Mouse (Mus musculus): Measurements from ENCODE around the gene Il3ra. TPM values are rescaled to one million over a fixed set of nuclear protein-coding genes. Genes with fewer than 3 reads are reported as not detected.
A peak's percentile ranks its signal among the peaks of the same experiment; 100 is the strongest.

Gene Il3ra
- total RNA-seq (2012; rRNA removed): 5.8 and 13.1 TPM in 2 replicates

DNA sequence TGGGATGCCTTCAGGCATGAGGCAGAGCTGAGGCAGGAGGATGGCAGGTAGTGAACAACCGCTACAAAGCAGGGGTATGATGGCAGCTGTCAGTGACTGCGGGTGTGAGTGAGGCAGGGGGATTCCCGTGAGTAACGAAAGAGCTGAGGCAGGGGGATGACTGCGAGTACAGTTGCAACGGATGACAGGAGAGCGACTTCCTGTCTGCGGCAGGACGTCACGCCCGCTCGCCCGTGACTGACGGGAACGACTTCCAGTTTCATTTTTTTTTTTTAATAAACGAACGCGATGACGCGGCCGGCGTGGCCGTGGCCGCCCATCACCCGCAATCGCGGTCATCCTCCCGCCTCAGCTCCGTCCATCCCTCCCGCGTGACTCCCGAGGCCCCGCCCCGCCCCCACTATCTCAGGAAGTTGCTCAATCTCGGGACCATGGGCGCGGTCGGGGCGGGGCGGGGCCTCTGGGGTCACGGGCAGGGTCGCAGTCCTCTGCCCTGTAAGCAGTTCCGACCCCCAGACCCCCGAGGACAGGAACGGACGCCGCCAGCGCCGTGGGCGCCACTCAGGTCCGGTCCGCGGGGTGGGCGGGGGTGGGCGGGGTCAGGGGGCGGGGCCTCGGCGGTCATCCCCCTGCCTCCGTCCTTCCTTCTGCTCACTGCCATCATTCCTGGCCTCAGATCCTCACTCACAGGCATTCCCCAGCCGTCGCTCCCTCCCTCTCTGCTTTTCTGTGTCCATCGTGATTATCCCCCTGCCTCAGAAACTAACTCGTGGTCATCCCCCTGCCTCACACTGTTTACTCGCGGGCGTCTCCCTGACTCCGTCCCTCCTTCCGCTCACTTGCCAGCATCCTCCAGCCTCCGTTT lies at the start of gene Il3ra:
Gene Il3ra, plus strand, starts transcription at position 328 of the 865 bp plus-strand sequence.
- peak within 1 kb of the TSS; percentile 64 to 76 for H3K4me3 ChIP-seq (ENCODE audit: insufficient read depth in 1 of 2, low read depth in 1 of 2, low read length in 2 of 2, poor library complexity in 1 of 2, severe bottlenecking in 1 of 2)
- H3K4me1 ChIP-seq (ENCODE audit: control insufficient read depth in 2 of 2, insufficient read depth in 2 of 2, low read length in 2 of 2, poor library complexity in 1 of 2): no peaks in the 10 kb centered on the region
- no peaks in the 10 kb centered on the region for H3K9me3 ChIP-seq (ENCODE audit: control insufficient read depth, insufficient read depth, low read depth, low read length)
- peaks cover 20% of the 10 kb centered on the region; the same call in 1 of the 2 replicates for H3K36me3 ChIP-seq (ENCODE audit: control insufficient read depth, insufficient read depth, low read length, poor library complexity, severe bottlenecking)
- peak within 1 kb of the TSS; percentile 74 for H3K27ac ChIP-seq (ENCODE audit: insufficient read depth, low read depth, low read length, poor library complexity, severe bottlenecking)
- in situ Hi-C loops (cut with MboI; ENCODE audit: low sequenced_read_pairs in 2 of 2, unreplicated experiment in 2 of 2): no loop called here
- H3K9ac ChIP-seq (ENCODE audit: insufficient read depth, low read depth, low read length, poor library complexity, severe bottlenecking): peak within 1 kb of the TSS; percentile 67
- DNase-seq (ENCODE audit: low read depth, low spot score): no peak
- TF ChIP-seq HCFC1 (IDR thresholded peaks at IDR 0.05; ENCODE audit: borderline replicate concordance, insufficient read depth, low read length): no peak
- no peak for TF ChIP-seq ZC3H11A (IDR thresholded peaks at IDR 0.05; ENCODE audit: borderline replicate concordance, low read depth, low read length)
- 0 out of 2 replicates have a peak, but pooled peaks have one; percentile 49 for TF ChIP-seq ZNF384 (IDR thresholded peaks at IDR 0.05; ENCODE audit: low read depth, low read length)
- no peak for TF ChIP-seq CHD2 (IDR thresholded peaks at IDR 0.05; ENCODE audit: low read depth, low read length)

DNA sequence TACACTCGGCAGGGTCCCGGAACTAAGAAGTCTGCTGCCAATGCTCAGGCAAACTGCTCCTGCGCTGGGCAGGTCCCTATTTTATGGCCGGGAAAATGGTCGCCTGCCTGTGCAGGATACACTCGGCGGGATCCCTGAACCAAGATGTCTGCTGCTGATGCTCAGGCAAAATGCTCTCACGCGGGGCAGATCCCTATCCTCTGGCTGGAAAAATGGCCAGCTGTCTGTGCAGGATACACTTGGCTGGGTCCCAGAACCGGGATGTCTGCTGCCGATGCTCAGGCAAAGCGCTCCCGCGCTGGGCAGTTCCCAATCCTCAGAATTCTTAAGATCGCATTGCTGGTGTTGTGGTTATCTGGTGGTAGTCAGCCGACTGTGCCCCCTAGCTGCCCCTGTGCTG lies 37.1 kb upstream of the Il3ra start:
- Histone ChIP-seq H3K4me3 (ENCODE audit: insufficient read depth in 1 of 2, low read depth in 1 of 2, low read length in 2 of 2, poor library complexity in 1 of 2, severe bottlenecking in 1 of 2) (peak overlapping the region; percentile 62 to 73), H3K4me1 (ENCODE audit: control insufficient read depth in 2 of 2, insufficient read depth in 2 of 2, low read length in 2 of 2, poor library complexity in 1 of 2) (no peaks in the 10 kb centered on the region), H3K27ac (ENCODE audit: insufficient read depth, low read depth, low read length, poor library complexity, severe bottlenecking) (0 out of 2 replicates have a peak overlapping the region, but pooled peaks have one; percentile 3), H3K36me3 (ENCODE audit: control insufficient read depth, insufficient read depth, low read length, poor library complexity, severe bottlenecking) (no peaks in the 10 kb centered on the region), H3K9ac (ENCODE audit: insufficient read depth, low read depth, low read length, poor library complexity, severe bottlenecking) (peak overlapping the region; percentile 78), H3K9me3 (ENCODE audit: control insufficient read depth, insufficient read depth, low read depth, low read length) (no peaks in the 10 kb centered on the region)
- peak; percentile 19 for DNase-seq (ENCODE audit: low read depth, low spot score)
- no peak for TF ChIP-seq MAFK (IDR thresholded peaks at IDR 0.05; ENCODE audit: insufficient read depth, low read depth, low read length)
- in situ Hi-C loops (cut with MboI; ENCODE audit: low sequenced_read_pairs in 2 of 2, unreplicated experiment in 2 of 2): no loop called here

DNA sequence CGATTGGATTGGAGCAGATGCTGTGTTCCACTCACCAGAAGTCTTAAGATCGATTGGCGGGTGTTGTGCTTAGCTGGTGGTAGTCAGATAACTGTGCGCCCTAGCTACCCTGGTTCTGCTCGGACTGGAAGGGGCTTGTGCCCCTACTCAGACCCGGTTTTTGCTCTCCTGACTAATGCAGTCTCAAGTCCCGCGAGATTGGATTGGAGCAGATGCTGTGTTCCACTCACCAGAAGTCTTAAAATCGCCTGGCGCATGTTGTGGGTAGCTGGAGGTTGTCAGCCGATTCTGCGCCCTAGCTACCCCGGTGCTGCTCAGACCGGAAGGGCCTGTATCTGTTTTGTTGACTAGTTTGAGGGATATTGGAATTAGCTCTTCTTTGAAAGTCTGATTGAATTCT lies 36.7 kb upstream of the Il3ra start:
- no peaks in the 10 kb centered on the region for H3K9me3 ChIP-seq (ENCODE audit: control insufficient read depth, insufficient read depth, low read depth, low read length)
- peak; percentile 34 for DNase-seq (ENCODE audit: low read depth, low spot score)
- in situ Hi-C loops (cut with MboI; ENCODE audit: low sequenced_read_pairs in 2 of 2, unreplicated experiment in 2 of 2): no loop called here
- H3K9ac ChIP-seq (ENCODE audit: insufficient read depth, low read depth, low read length, poor library complexity, severe bottlenecking): peak overlapping the region; percentile 78; the same call in 1 of the 2 replicates
- TF ChIP-seq CHD2 (IDR thresholded peaks at IDR 0.05; ENCODE audit: low read depth, low read length) (peak; percentile 90), ZC3H11A (IDR thresholded peaks at IDR 0.05; ENCODE audit: borderline replicate concordance, low read depth, low read length) (no peak), MAFK (IDR thresholded peaks at IDR 0.05; ENCODE audit: insufficient read depth, low read depth, low read length) (no peak), ZNF384 (IDR thresholded peaks at IDR 0.05; ENCODE audit: low read depth, low read length) (no peak), HCFC1 (IDR thresholded peaks at IDR 0.05; ENCODE audit: borderline replicate concordance, insufficient read depth, low read length) (no peak)
- H3K4me3 ChIP-seq (ENCODE audit: insufficient read depth in 1 of 2, low read depth in 1 of 2, low read length in 2 of 2, poor library complexity in 1 of 2, severe bottlenecking in 1 of 2): peak overlapping the region; percentile 62 to 73
- H3K36me3 ChIP-seq (ENCODE audit: control insufficient read depth, insufficient read depth, low read length, poor library complexity, severe bottlenecking): no peaks in the 10 kb centered on the region
- no peaks in the 10 kb centered on the region for H3K4me1 ChIP-seq (ENCODE audit: control insufficient read depth in 2 of 2, insufficient read depth in 2 of 2, low read length in 2 of 2, poor library complexity in 1 of 2)
- 0 out of 2 replicates have a peak overlapping the region, but pooled peaks have one; percentile 3 for H3K27ac ChIP-seq (ENCODE audit: insufficient read depth, low read depth, low read length, poor library complexity, severe bottlenecking)

DNA sequence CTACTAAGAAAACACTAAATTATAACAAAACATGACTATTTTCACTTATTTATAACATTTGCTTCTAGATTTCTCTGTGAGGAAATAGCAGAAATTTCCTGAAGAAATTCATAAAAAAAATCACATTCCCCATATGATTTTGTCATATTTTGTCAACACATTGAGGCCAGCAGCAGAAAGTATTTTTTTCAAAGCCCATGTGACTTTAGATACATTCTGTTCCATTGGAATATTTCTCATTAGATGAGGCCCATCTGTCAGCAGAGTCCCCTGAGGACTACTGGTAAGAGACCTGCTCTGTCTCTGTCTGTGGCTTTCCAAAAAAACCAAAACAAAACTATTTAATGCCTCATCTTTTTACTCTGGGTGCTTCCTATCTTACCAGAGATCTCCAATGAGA lies 23.5 kb upstream of the Il3ra start, which contains the start of gene Olfr31:
Gene Olfr31, plus strand, starts transcription at position 301 of the 400 bp plus-strand sequence.
- in situ Hi-C loops (cut with MboI; ENCODE audit: low sequenced_read_pairs in 2 of 2, unreplicated experiment in 2 of 2): no loop called here
- no peak for DNase-seq (ENCODE audit: low read depth, low spot score)
- Histone ChIP-seq H3K4me3 (ENCODE audit: insufficient read depth in 1 of 2, low read depth in 1 of 2, low read length in 2 of 2, poor library complexity in 1 of 2, severe bottlenecking in 1 of 2) (no peak within 1 kb of the TSS), H3K9me3 (ENCODE audit: control insufficient read depth, insufficient read depth, low read depth, low read length) (no peaks in the 10 kb centered on the region), H3K9ac (ENCODE audit: insufficient read depth, low read depth, low read length, poor library complexity, severe bottlenecking) (no peak within 1 kb of the TSS), H3K27ac (ENCODE audit: insufficient read depth, low read depth, low read length, poor library complexity, severe bottlenecking) (no peak within 1 kb of the TSS), H3K36me3 (ENCODE audit: control insufficient read depth, insufficient read depth, low read length, poor library complexity, severe bottlenecking) (no peaks in the 10 kb centered on the region), H3K4me1 (ENCODE audit: control insufficient read depth in 2 of 2, insufficient read depth in 2 of 2, low read length in 2 of 2, poor library complexity in 1 of 2) (no peaks in the 10 kb centered on the region)
- TF ChIP-seq ZNF384 (IDR thresholded peaks at IDR 0.05; ENCODE audit: low read depth, low read length) (no peak), HCFC1 (IDR thresholded peaks at IDR 0.05; ENCODE audit: borderline replicate concordance, insufficient read depth, low read length) (no peak), MAFK (IDR thresholded peaks at IDR 0.05; ENCODE audit: insufficient read depth, low read depth, low read length) (no peak), CHD2 (IDR thresholded peaks at IDR 0.05; ENCODE audit: low read depth, low read length) (no peak), ZC3H11A (IDR thresholded peaks at IDR 0.05; ENCODE audit: borderline replicate concordance, low read depth, low read length) (no peak)

Measured in ES-E14 (cell line).